16 mouse cellular contexts compared by ENCODE assay signal in genomic region chr5:22431721-22432120, GRCm38 (mm10).
"Had no signal": no experiment of that assay in that cellular context is flagged by ENCODE, and none has a peak within 500 bp of the region (broad histone marks: within the 10 kb centered on the region; RNA-seq: fewer than 3 reads in every experiment).

No protein-coding gene starts in this region.

- H3K4me3 ChIP-seq: neural tube, embryonic 13.5 days; neural tube, embryonic 15.5 days; stomach, embryonic 15.5 days had no signal

- H3K4me1 ChIP-seq: neural tube, embryonic 13.5 days; neural tube, embryonic 15.5 days; stomach, embryonic 15.5 days had no signal

- H3K27me3 ChIP-seq: neural tube, embryonic 13.5 days; neural tube, embryonic 15.5 days; stomach, embryonic 15.5 days had no signal

- H3K9me3 ChIP-seq: neural tube, embryonic 13.5 days; neural tube, embryonic 15.5 days; stomach, embryonic 15.5 days had no signal

- H3K4me2 ChIP-seq: neural tube, embryonic 13.5 days; neural tube, embryonic 15.5 days; stomach, embryonic 15.5 days had no signal

- H3K27ac ChIP-seq: neural tube, embryonic 13.5 days; neural tube, embryonic 15.5 days; stomach, embryonic 15.5 days; stomach, postnatal 0 days had no signal

- H3K36me3 ChIP-seq: neural tube, embryonic 13.5 days; neural tube, embryonic 15.5 days; stomach, embryonic 15.5 days had no signal

- H3K9ac ChIP-seq: neural tube, embryonic 13.5 days; neural tube, embryonic 15.5 days; stomach, embryonic 15.5 days had no signal

- DNase-seq: retina, postnatal 1 day; right cerebral cortex, adult 18-20 months; right cerebral cortex, postnatal 14 days; right cerebral cortex, postnatal 25 days; right cerebral cortex, postnatal 4 days; spleen, adult 18-20 months; thymus, adult 18-20 months; thymus, adult 2 months; thymus, postnatal 14 days; thymus, postnatal 25 days; thymus, postnatal 36 days; thymus, postnatal 4 days had no signal
